Mouse (Mus musculus): ENCODE measurements around the gene Moxd1. TPM values are rescaled to one million over a fixed set of nuclear protein-coding genes. Genes with fewer than 3 reads are reported as not detected.

Moxd1 gene
- polyA plus RNA-seq, 1 experiment: not detected

- no peak for TF ChIP-seq GATA1 (IDR thresholded peaks at IDR 0.05; ENCODE audit: borderline replicate concordance, low read length)
- TF ChIP-seq FLI1 (IDR thresholded peaks at IDR 0.05; ENCODE audit: low read length): no peak
- no peaks in the 10 kb centered on the region for H3K4me1 ChIP-seq
- H3K27me3 ChIP-seq (replicated peaks): no peaks in the 10 kb centered on the region
- H3K36me3 ChIP-seq (replicated peaks; ENCODE audit: low read length): no peaks in the 10 kb centered on the region
- 0 out of 2 replicates have a peak, but pooled peaks cover 4% of the 10 kb centered on the region for H3K9me3 ChIP-seq
- no peak overlapping the region for H3K4me3 ChIP-seq (replicated peaks)
Measured at GRCm38 (mm10) chr10:24341214-24341589, 117.9 kb downstream of the Moxd1 start.

- Histone ChIP-seq H3K9me3 (0 out of 2 replicates have a peak, but pooled peaks cover 4% of the 10 kb centered on the region), H3K4me3 (replicated peaks) (no peak overlapping the region)
- TF ChIP-seq FLI1 (IDR thresholded peaks at IDR 0.05; ENCODE audit: low read length): no peak
- TF ChIP-seq GATA1 (IDR thresholded peaks at IDR 0.05; ENCODE audit: borderline replicate concordance, low read length): no peak
Measured at GRCm38 (mm10) chr10:24343068-24343467, 119.8 kb downstream of the Moxd1 start.

More at GRCm38 (mm10) chr10:24343068-24343467, 119.8 kb downstream of the Moxd1 start:
- H3K27me3 ChIP-seq (replicated peaks): no peaks in the 10 kb centered on the region
- no peaks in the 10 kb centered on the region for H3K4me1 ChIP-seq
- H3K36me3 ChIP-seq (replicated peaks; ENCODE audit: low read length): no peaks in the 10 kb centered on the region

Other genes starting within 250 kb of the Moxd1 start
- gene Taar6, start 237.9 kb upstream of the Moxd1 start, polyA plus RNA-seq (2012; ENCODE audit: insufficient read depth, low replicate concordance): not detected in 2 replicates
- gene Taar7a, start 230.0 kb upstream of the Moxd1 start, polyA plus RNA-seq (2012; ENCODE audit: insufficient read depth, low replicate concordance): not detected in 2 replicates
- not detected in 2 replicates for gene Taar7b, start 223.6 kb upstream of the Moxd1 start, polyA plus RNA-seq (2012; ENCODE audit: insufficient read depth, low replicate concordance)
- gene Taar7d, start 196.3 kb upstream of the Moxd1 start, polyA plus RNA-seq (2012; ENCODE audit: insufficient read depth, low replicate concordance): not detected in 2 replicates
- not detected in 2 replicates for gene Taar7e, start 185.9 kb upstream of the Moxd1 start, polyA plus RNA-seq (2012; ENCODE audit: insufficient read depth, low replicate concordance)
- gene Taar7f, start 174.0 kb upstream of the Moxd1 start, polyA plus RNA-seq (2012; ENCODE audit: insufficient read depth, low replicate concordance): not detected in 2 replicates
- not detected in 2 replicates for gene Taar8a, start 147.0 kb upstream of the Moxd1 start, polyA plus RNA-seq (2012; ENCODE audit: insufficient read depth, low replicate concordance)
- gene Taar8b, start 131.2 kb upstream of the Moxd1 start, polyA plus RNA-seq (2012; ENCODE audit: insufficient read depth, low replicate concordance): not detected in 2 replicates
- not detected in 2 replicates for gene Taar8c, start 121.6 kb upstream of the Moxd1 start, polyA plus RNA-seq (2012; ENCODE audit: insufficient read depth, low replicate concordance)
- not detected in 2 replicates for gene Taar9, start 114.0 kb upstream of the Moxd1 start, polyA plus RNA-seq (2012; ENCODE audit: insufficient read depth, low replicate concordance)
- gene Stx7, start 74.2 kb upstream of the Moxd1 start, polyA plus RNA-seq (2012; ENCODE audit: insufficient read depth, low replicate concordance): 109 and 228 TPM in 2 replicates

Measured in megakaryocyte, embryonic 14.5 days (primary cell).